In the genomic region with DNA sequence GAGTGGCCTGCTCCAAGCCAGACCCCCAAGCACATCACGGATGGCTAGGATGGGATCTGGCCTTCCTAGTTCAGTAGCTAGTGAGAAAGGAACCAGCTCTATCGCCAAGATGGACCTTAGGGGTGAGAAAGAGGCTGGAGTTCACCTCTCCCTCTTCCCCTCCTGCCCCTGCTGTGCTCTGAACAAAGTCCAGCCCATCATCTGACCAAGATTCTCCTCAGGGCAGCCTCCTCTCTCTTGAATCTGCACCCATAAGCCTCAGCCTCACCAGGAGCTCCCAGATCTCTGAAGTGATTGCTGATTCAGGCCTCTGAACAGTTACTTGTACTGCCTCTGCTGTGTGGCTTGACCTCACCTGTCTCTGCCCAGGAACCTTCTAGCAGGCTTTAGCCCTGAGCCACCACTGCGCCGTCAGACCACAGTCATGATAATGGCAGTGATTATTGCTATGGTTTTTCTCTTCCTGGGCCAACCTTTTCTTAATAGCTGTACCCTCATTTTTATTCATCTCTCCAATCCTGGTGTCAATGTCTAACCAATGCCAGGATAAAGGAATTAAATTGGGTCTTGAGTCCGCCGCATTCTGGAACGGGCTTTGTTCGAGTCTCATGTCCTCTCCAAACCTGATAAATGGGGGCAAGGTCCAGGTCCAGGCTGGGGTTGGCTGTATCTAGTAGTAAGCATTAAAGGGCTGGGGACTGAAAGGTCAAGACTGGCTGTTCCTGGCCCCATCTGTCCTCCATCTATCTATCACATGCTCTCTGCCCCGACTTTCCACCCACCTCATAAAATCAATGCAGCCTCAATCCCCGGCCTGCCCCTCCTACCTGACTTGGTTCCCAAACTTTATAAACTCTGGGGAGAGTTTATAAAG, we compare ENCODE assay signal across 9 mouse cellular contexts. TPM values are rescaled to one million over a fixed set of nuclear protein-coding genes. Genes with fewer than 3 reads are reported as not detected.
DNase-seq lines count a peak whose midpoint lies in the region; ATAC-seq and TF ChIP-seq lines count a peak whose summit lies in the region.
"Had no signal": no experiment of that assay in that cellular context is flagged by ENCODE, and none has a peak within 500 bp of the region (broad histone marks: within the 10 kb centered on the region; RNA-seq: fewer than 3 reads in every experiment).

No protein-coding gene starts in this region.

- no peaks in the 10 kb centered on the region for H3K9me3 ChIP-seq in liver, embryonic 13.5 days (replicated peaks)

- H3K4me3 ChIP-seq in left cerebral cortex, adult 2 months: no peak overlapping the region
- no peak overlapping the region for H3K4me3 ChIP-seq in liver, embryonic 13.5 days (replicated peaks)

- WGBS in liver, embryonic 13.5 days (ENCODE audit: insufficient replicate concordance): 62% methylated on average over 10 of the region's 10 CpGs

- no peak for TF ChIP-seq CTCF in left cerebral cortex, adult 2 months (IDR thresholded peaks at IDR 0.05)

- H3K27ac ChIP-seq in left cerebral cortex, adult 2 months: peak overlapping the region; percentile 93
- no peak overlapping the region for H3K27ac ChIP-seq in liver, embryonic 13.5 days

- no peak for ATAC-seq in liver, embryonic 13.5 days (ENCODE audit: low read depth)
- ATAC-seq: inflammation-experienced regulatory T-cells, adult 6 months had no signal

- H3K4me2 ChIP-seq in liver, embryonic 13.5 days: peak overlapping the region; percentile 59; the same call in 1 of the 2 replicates

- H3K36me3 ChIP-seq in liver, embryonic 13.5 days: no peaks in the 10 kb centered on the region

- H3K9ac ChIP-seq in liver, embryonic 13.5 days: no peak overlapping the region

- peaks cover 36% of the 10 kb centered on the region for H3K27me3 ChIP-seq in liver, embryonic 13.5 days

- DNase-seq in adrenal gland, postnatal 10 days: peak; percentile 6
- DNase-seq in adrenal gland, adult 2 months: no peak
- no peak for DNase-seq in left cerebral cortex, adult 2 months (ENCODE audit: extremely low spot score in 1 of 2, low spot score in 2 of 2)
- DNase-seq in left cerebral cortex, postnatal 36 days (ENCODE audit: low spot score in 2 of 2): no peak
- DNase-seq in kidney, adult 18-20 months: peak; percentile 69
- no peak for DNase-seq in liver, embryonic 13.5 days
- no peak for DNase-seq in thymus, postnatal 36 days
- DNase-seq in spleen, postnatal 36 days (ENCODE audit: low spot score in 2 of 2): no peak

- intact Hi-C loops in left cerebral cortex, adult 2 months (cut with DNase I): no loop called here
- intact Hi-C loops in left cerebral cortex, postnatal 36 days (cut with DNase I): no loop called here

- peaks cover 33% of the 10 kb centered on the region for H3K4me1 ChIP-seq in liver, embryonic 13.5 days (replicated peaks)

RNA-seq across cellular contexts. Expression of a gene that starts 23.4 kb away (rescaled TPM):
- total RNA-seq in adrenal gland, postnatal 10 days (2021): 100 to 1,000 TPM; 108 to 183 TPM
- 100 to 1,000 TPM in 1 of 2 experiments, 10 to 100 TPM in 1; 96.0 to 102 TPM for total RNA-seq in adrenal gland, adult 2 months (2021)
- 69.9 and 76.1 TPM in 2 replicates for polyA plus RNA-seq in adrenal gland, adult 2 months (2012; rRNA removed)
- 10 to 100 TPM; 34.8 to 41.4 TPM for total RNA-seq in left cerebral cortex, adult 2 months (2021)
- total RNA-seq in left cerebral cortex, postnatal 36 days (2021): 10 to 100 TPM; 26.4 to 37.6 TPM
- polyA plus RNA-seq in liver, embryonic 13.5 days (2015; fragmentation: Nextera tagmentation; extraction: Ambion mirVana): 9.0 and 11.9 TPM in 2 replicates

RNA-seq across cellular contexts. Expression of a gene that starts 33.0 kb away (rescaled TPM):
- 10 to 100 TPM; 68.4 to 74.1 TPM for total RNA-seq in adrenal gland, postnatal 10 days (2021)
- total RNA-seq in adrenal gland, adult 2 months (2021): 100 to 1,000 TPM in 1 of 2 experiments, 10 to 100 TPM in 1; 35.0 to 100 TPM
- 35.0 and 69.3 TPM in 2 replicates for polyA plus RNA-seq in adrenal gland, adult 2 months (2012; rRNA removed)
- total RNA-seq in left cerebral cortex, adult 2 months (2021): 100 to 1,000 TPM; 220 to 228 TPM
- total RNA-seq in left cerebral cortex, postnatal 36 days (2021): 100 to 1,000 TPM; 244 to 267 TPM
- polyA plus RNA-seq in liver, embryonic 13.5 days (2015; fragmentation: Nextera tagmentation; extraction: Ambion mirVana): 4.5 and 5.9 TPM in 2 replicates

RNA-seq across cellular contexts. Expression of a gene that starts 36.5 kb away (rescaled TPM):
- total RNA-seq in adrenal gland, postnatal 10 days (2021): 10 to 100 TPM; 58.8 to 62.9 TPM
- 10 to 100 TPM; 59.6 to 59.8 TPM for total RNA-seq in adrenal gland, adult 2 months (2021)
- 27.7 and 37.1 TPM in 2 replicates for polyA plus RNA-seq in adrenal gland, adult 2 months (2012; rRNA removed)
- 10 to 100 TPM; 31.1 to 32.8 TPM for total RNA-seq in left cerebral cortex, adult 2 months (2021)
- 10 to 100 TPM; 31.0 to 36.3 TPM for total RNA-seq in left cerebral cortex, postnatal 36 days (2021)
- 132 and 139 TPM in 2 replicates for polyA plus RNA-seq in liver, embryonic 13.5 days (2015; fragmentation: Nextera tagmentation; extraction: Ambion mirVana)

RNA-seq across cellular contexts. Expression of a gene that starts 36.9 kb away (rescaled TPM):
- total RNA-seq in adrenal gland, postnatal 10 days (2021): 1,000 to 10,000 TPM; 2,299 to 2,557 TPM
- total RNA-seq in adrenal gland, adult 2 months (2021): 1,000 to 10,000 TPM; 1,000 to 1,044 TPM
- polyA plus RNA-seq in adrenal gland, adult 2 months (2012; rRNA removed): 391 and 396 TPM in 2 replicates
- 100 to 1,000 TPM; 420 to 427 TPM for total RNA-seq in left cerebral cortex, adult 2 months (2021)
- 100 to 1,000 TPM; 425 to 455 TPM for total RNA-seq in left cerebral cortex, postnatal 36 days (2021)
- 105 and 122 TPM in 2 replicates for polyA plus RNA-seq in liver, embryonic 13.5 days (2015; fragmentation: Nextera tagmentation; extraction: Ambion mirVana)

Comparison
In these comparisons a context has a peak if more than half of its experiments do, and no peak if none do; other contexts are left out.
1. DNase-seq: peak in adrenal gland, postnatal 10 days (single experiment) and kidney, adult 18-20 months (single experiment); none in adrenal gland, adult 2 months (single experiment), left cerebral cortex, adult 2 months (0 of 2), left cerebral cortex, postnatal 36 days (0 of 2), liver, embryonic 13.5 days (single experiment), thymus, postnatal 36 days (0 of 2) and spleen, postnatal 36 days (0 of 2).